Mouse (Mus musculus): ENCODE measurements around the gene Zdhhc13. TPM values are rescaled to one million over a fixed set of nuclear protein-coding genes. Genes with fewer than 3 reads are reported as not detected.

The Zdhhc13 gene
- polyA plus RNA-seq, 2 experiments: 28.5 to 30.5 TPM

- H3K27ac ChIP-seq (replicated peaks; ENCODE audit: low read depth, low read length): no peak overlapping the region
- TF ChIP-seq POLR2A (IDR thresholded peaks at IDR 0.05; ENCODE audit: borderline replicate concordance, extremely low read depth, insufficient read depth, insufficient read length): no peak
- DNase-seq (ENCODE audit: low spot score) (no peak), ATAC-seq (ENCODE audit: low FRiP score, low read depth) (no peak)
- no peak overlapping the region for H3K4me3 ChIP-seq (replicated peaks; ENCODE audit: low read length)
- no peaks in the 10 kb centered on the region for H3K36me3 ChIP-seq (ENCODE audit: control insufficient read depth, insufficient read depth, low read length)
- no peak overlapping the region for H3K9ac ChIP-seq (ENCODE audit: low read depth, low read length, severe bottlenecking)
- no peak overlapping the region for H3K4me2 ChIP-seq (replicated peaks; ENCODE audit: low read depth, low read length, severe bottlenecking)
- no peaks in the 10 kb centered on the region for H3K27me3 ChIP-seq (ENCODE audit: control insufficient read depth, insufficient read depth, low read length)
- WGBS: 97% methylated on average over 3 of the region's 3 CpGs
- no peaks in the 10 kb centered on the region for H3K4me1 ChIP-seq (ENCODE audit: control insufficient read depth, insufficient read depth, low read length)
- no peaks in the 10 kb centered on the region for H3K9me3 ChIP-seq (ENCODE audit: control insufficient read depth, low read length)
Measured at GRCm38 (mm10) chr7:48855461-48855860, 66.7 kb downstream of the Zdhhc13 start.

GRCm38 (mm10) chr7:48858257-48858656 lies 69.5 kb downstream of the Zdhhc13 start:
- H3K36me3 ChIP-seq (ENCODE audit: control insufficient read depth, insufficient read depth, low read length): no peaks in the 10 kb centered on the region
- no peak for DNase-seq (ENCODE audit: low spot score)
- 59% methylated on average over 1 of the region's 1 CpGs for WGBS
- H3K9ac ChIP-seq (ENCODE audit: low read depth, low read length, severe bottlenecking): no peak overlapping the region
- no peak for ATAC-seq (ENCODE audit: low FRiP score, low read depth)
- TF ChIP-seq POLR2A (IDR thresholded peaks at IDR 0.05; ENCODE audit: borderline replicate concordance, extremely low read depth, insufficient read depth, insufficient read length): no peak
- H3K27me3 ChIP-seq (ENCODE audit: control insufficient read depth, insufficient read depth, low read length): no peaks in the 10 kb centered on the region
- H3K4me2 ChIP-seq (replicated peaks; ENCODE audit: low read depth, low read length, severe bottlenecking): no peak overlapping the region
- no peak overlapping the region for H3K4me3 ChIP-seq (replicated peaks; ENCODE audit: low read length)
- no peak overlapping the region for H3K27ac ChIP-seq (replicated peaks; ENCODE audit: low read depth, low read length)
- no peaks in the 10 kb centered on the region for H3K4me1 ChIP-seq (ENCODE audit: control insufficient read depth, insufficient read depth, low read length)
- H3K9me3 ChIP-seq (ENCODE audit: control insufficient read depth, low read length): no peaks in the 10 kb centered on the region

GRCm38 (mm10) chr7:48859362-48859761 lies 70.6 kb downstream of the Zdhhc13 start:
- no peak overlapping the region for H3K27ac ChIP-seq (replicated peaks; ENCODE audit: low read depth, low read length)
- H3K36me3 ChIP-seq (ENCODE audit: control insufficient read depth, insufficient read depth, low read length): no peaks in the 10 kb centered on the region
- no peak overlapping the region for H3K9ac ChIP-seq (ENCODE audit: low read depth, low read length, severe bottlenecking)
- 92% methylated on average over 4 of the region's 4 CpGs for WGBS
- H3K4me2 ChIP-seq (replicated peaks; ENCODE audit: low read depth, low read length, severe bottlenecking): no peak overlapping the region
- no peak for TF ChIP-seq POLR2A (IDR thresholded peaks at IDR 0.05; ENCODE audit: borderline replicate concordance, extremely low read depth, insufficient read depth, insufficient read length)
- H3K4me1 ChIP-seq (ENCODE audit: control insufficient read depth, insufficient read depth, low read length): no peaks in the 10 kb centered on the region
- ATAC-seq (ENCODE audit: low FRiP score, low read depth) (no peak), DNase-seq (ENCODE audit: low spot score) (no peak)
- no peaks in the 10 kb centered on the region for H3K9me3 ChIP-seq (ENCODE audit: control insufficient read depth, low read length)
- no peak overlapping the region for H3K4me3 ChIP-seq (replicated peaks; ENCODE audit: low read length)
- H3K27me3 ChIP-seq (ENCODE audit: control insufficient read depth, insufficient read depth, low read length): no peaks in the 10 kb centered on the region

GRCm38 (mm10) chr7:48860948-48861347 lies 72.1 kb downstream of the Zdhhc13 start:
- Histone ChIP-seq H3K27me3 (ENCODE audit: control insufficient read depth, insufficient read depth, low read length) (no peaks in the 10 kb centered on the region), H3K4me2 (replicated peaks; ENCODE audit: low read depth, low read length, severe bottlenecking) (no peak overlapping the region), H3K27ac (replicated peaks; ENCODE audit: low read depth, low read length) (no peak overlapping the region), H3K9me3 (ENCODE audit: control insufficient read depth, low read length) (no peaks in the 10 kb centered on the region), H3K4me1 (ENCODE audit: control insufficient read depth, insufficient read depth, low read length) (no peaks in the 10 kb centered on the region), H3K9ac (ENCODE audit: low read depth, low read length, severe bottlenecking) (no peak overlapping the region), H3K4me3 (replicated peaks; ENCODE audit: low read length) (no peak overlapping the region), H3K36me3 (ENCODE audit: control insufficient read depth, insufficient read depth, low read length) (peaks cover 9% of the 10 kb centered on the region)
- DNase-seq (ENCODE audit: low spot score) (no peak), ATAC-seq (ENCODE audit: low FRiP score, low read depth) (no peak)
- no peak for TF ChIP-seq POLR2A (IDR thresholded peaks at IDR 0.05; ENCODE audit: borderline replicate concordance, extremely low read depth, insufficient read depth, insufficient read length)
- 9% methylated on average over 1 of the region's 1 CpGs for WGBS

GRCm38 (mm10) chr7:48861796-48862195 lies 73.0 kb downstream of the Zdhhc13 start:
- H3K9me3 ChIP-seq (ENCODE audit: control insufficient read depth, low read length): no peaks in the 10 kb centered on the region
- WGBS: 87% methylated on average over 4 of the region's 4 CpGs
- H3K27ac ChIP-seq (replicated peaks; ENCODE audit: low read depth, low read length): no peak overlapping the region
- H3K4me1 ChIP-seq (ENCODE audit: control insufficient read depth, insufficient read depth, low read length): no peaks in the 10 kb centered on the region
- no peaks in the 10 kb centered on the region for H3K27me3 ChIP-seq (ENCODE audit: control insufficient read depth, insufficient read depth, low read length)
- no peak overlapping the region for H3K4me3 ChIP-seq (replicated peaks; ENCODE audit: low read length)
- H3K36me3 ChIP-seq (ENCODE audit: control insufficient read depth, insufficient read depth, low read length): peaks cover 16% of the 10 kb centered on the region
- H3K9ac ChIP-seq (ENCODE audit: low read depth, low read length, severe bottlenecking): no peak overlapping the region
- DNase-seq (ENCODE audit: low spot score): no peak
- TF ChIP-seq POLR2A (IDR thresholded peaks at IDR 0.05; ENCODE audit: borderline replicate concordance, extremely low read depth, insufficient read depth, insufficient read length): no peak
- ATAC-seq (ENCODE audit: low FRiP score, low read depth): no peak
- no peak overlapping the region for H3K4me2 ChIP-seq (replicated peaks; ENCODE audit: low read depth, low read length, severe bottlenecking)

GRCm38 (mm10) chr7:48864199-48864598 lies 75.4 kb downstream of the Zdhhc13 start:
- H3K36me3 ChIP-seq (ENCODE audit: control insufficient read depth, insufficient read depth, low read length): peaks cover 35% of the 10 kb centered on the region
- DNase-seq (ENCODE audit: low spot score): no peak

More at GRCm38 (mm10) chr7:48864199-48864598, 75.4 kb downstream of the Zdhhc13 start:
- Histone ChIP-seq H3K27me3 (ENCODE audit: control insufficient read depth, insufficient read depth, low read length) (no peaks in the 10 kb centered on the region), H3K9ac (ENCODE audit: low read depth, low read length, severe bottlenecking) (no peak overlapping the region), H3K27ac (replicated peaks; ENCODE audit: low read depth, low read length) (no peak overlapping the region), H3K4me1 (ENCODE audit: control insufficient read depth, insufficient read depth, low read length) (no peaks in the 10 kb centered on the region), H3K9me3 (ENCODE audit: control insufficient read depth, low read length) (no peaks in the 10 kb centered on the region), H3K4me2 (replicated peaks; ENCODE audit: low read depth, low read length, severe bottlenecking) (no peak overlapping the region), H3K4me3 (replicated peaks; ENCODE audit: low read length) (no peak overlapping the region)
- no peak for ATAC-seq (ENCODE audit: low FRiP score, low read depth)
- no peak for TF ChIP-seq POLR2A (IDR thresholded peaks at IDR 0.05; ENCODE audit: borderline replicate concordance, extremely low read depth, insufficient read depth, insufficient read length)
